Mouse (Mus musculus): ENCODE results near the gene Xaf1. TPM values are rescaled to one million over a fixed set of nuclear protein-coding genes. Genes with fewer than 3 reads are reported as not detected.
"Not testable (repeated sequence)": the region's sequence is repeated elsewhere in the genome, so short reads cannot be mapped to it uniquely, and the experiment has no call there.

The Xaf1 gene
- polyA plus RNA-seq, 1 experiment from 2014 or later: 2.0 TPM

DNA sequence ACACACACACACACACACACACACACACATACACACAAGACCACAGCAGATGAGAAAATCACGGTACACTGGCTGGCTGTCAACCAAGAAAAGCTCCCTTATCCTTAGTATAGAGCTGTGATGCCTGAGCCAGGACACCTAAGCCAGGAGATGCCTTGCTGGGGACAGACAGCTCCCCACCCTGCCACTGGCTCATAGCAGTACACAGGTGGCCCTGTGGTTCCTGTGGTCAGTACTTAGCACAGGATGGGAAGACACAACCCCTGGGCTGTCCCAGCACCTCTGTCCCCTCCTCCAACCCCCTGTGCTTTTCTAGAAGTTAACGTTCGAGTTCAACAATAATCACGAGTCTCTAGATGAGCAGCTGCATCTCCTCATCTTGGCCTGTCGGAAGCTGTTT, 16.6 kb downstream of the Xaf1 start:
- peaks cover 19% of the 10 kb centered on the region for H3K27me3 ChIP-seq (replicated peaks)
- H3K4me2 ChIP-seq: no peak overlapping the region
- H3K9me3 ChIP-seq: no peaks in the 10 kb centered on the region
- no peaks in the 10 kb centered on the region for H3K4me1 ChIP-seq
- no peak for ATAC-seq (replicated peaks)
- WGBS: 86% methylated on average over 5 of the region's 5 CpGs
- no peak overlapping the region for H3K27ac ChIP-seq
- no peak overlapping the region for H3K9ac ChIP-seq
- no peak overlapping the region for H3K4me3 ChIP-seq
- H3K36me3 ChIP-seq (replicated peaks): no peaks in the 10 kb centered on the region

DNA sequence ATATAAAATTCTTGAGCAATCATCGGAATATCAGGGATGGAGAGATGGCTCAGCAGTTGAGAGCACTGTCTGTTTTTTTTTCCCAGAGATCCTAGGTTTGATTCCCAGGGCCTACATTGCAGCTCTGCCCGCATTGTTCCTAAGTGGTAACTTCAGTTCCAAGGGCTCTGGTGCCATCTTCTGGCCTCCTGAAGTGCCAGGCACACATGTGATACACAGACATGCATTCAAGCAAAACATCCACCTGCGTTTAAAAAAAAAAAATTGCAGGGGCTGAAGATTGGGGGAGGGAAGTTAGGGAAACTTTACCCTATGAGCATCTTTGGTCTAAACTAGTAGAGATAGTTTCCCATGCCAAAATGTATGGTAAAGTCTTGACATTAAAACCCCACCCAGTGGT, 23.0 kb downstream of the Xaf1 start:
- H3K9me3 ChIP-seq: no peaks in the 10 kb centered on the region
- H3K36me3 ChIP-seq (replicated peaks): no peaks in the 10 kb centered on the region
- no peaks in the 10 kb centered on the region for H3K27me3 ChIP-seq (replicated peaks)
- WGBS: 67% methylated on average over 3 of the region's 3 CpGs
- ATAC-seq (replicated peaks): no peak
- no peak overlapping the region for H3K9ac ChIP-seq
- H3K27ac ChIP-seq: no peak overlapping the region
- H3K4me2 ChIP-seq: no peak overlapping the region
- no peaks in the 10 kb centered on the region for H3K4me1 ChIP-seq
- no peak overlapping the region for H3K4me3 ChIP-seq

DNA sequence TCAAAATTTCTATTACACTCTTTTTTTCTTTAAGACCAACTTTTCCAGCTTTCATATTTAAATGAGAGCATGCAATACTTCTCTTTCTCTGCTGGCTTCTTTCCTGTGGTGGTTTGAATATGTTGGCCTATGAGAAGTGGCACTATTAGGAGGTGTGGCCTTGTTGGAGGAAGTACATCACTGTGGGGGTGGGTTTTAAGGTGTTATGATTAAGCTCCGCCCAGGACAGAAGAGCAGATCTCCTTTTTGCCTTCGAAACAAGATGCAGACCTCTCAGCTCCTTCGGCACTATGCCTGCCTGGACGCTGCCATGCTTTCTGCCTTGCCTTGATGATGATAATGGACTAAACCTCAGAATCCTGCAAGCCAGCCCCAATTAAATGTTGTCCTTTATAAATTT, 24.3 kb downstream of the Xaf1 start:
- 85% methylated on average over 4 of the region's 4 CpGs for WGBS
- ATAC-seq (replicated peaks): no peak
- Histone ChIP-seq H3K9me3 (no peaks in the 10 kb centered on the region), H3K4me1 (no peaks in the 10 kb centered on the region), H3K9ac (no peak overlapping the region), H3K4me2 (no peak overlapping the region), H3K4me3 (no peak overlapping the region), H3K27ac (no peak overlapping the region), H3K36me3 (replicated peaks) (no peaks in the 10 kb centered on the region), H3K27me3 (replicated peaks) (no peaks in the 10 kb centered on the region)

DNA sequence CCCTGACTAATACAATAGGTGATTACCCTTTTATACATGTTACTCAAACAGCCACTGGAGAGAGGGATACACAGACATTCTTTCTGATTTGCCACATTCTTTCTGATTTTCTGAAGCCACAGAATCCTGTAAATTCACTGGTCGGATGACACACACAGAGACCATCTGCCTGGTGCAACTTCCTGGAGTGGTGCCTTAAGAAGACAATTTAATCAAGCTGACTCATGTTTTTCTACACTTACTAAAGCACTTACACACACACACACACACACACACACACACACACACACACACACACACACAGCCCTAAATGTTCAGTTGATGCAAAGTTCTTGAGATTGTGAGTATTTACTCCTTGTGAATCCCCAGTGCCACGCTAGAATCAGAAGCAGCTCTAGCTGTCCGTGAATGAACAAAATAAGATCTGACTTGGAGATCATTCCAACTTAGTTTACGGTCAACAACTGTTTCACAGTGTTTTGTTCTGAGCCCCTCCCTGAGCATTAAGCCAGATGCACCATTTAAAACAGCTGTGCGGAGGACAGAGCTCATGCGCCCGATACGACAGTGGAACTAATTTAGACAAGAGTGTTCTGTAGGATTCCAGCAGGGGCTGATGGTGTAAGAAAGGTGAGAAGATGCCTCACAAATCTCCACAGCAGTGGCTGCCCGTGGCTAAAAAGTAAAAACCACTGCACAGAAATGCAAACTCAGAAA, 31.7 kb downstream of the Xaf1 start:
- H3K9ac ChIP-seq: no peak overlapping the region
- H3K4me1 ChIP-seq: no peaks in the 10 kb centered on the region
- no peaks in the 10 kb centered on the region for H3K9me3 ChIP-seq
- no peak overlapping the region for H3K27ac ChIP-seq
- H3K4me3 ChIP-seq: no peak overlapping the region
- no peak for ATAC-seq (replicated peaks)
- WGBS: 67% methylated on average over 9 of the region's 9 CpGs
- H3K36me3 ChIP-seq (replicated peaks): no peaks in the 10 kb centered on the region
- no peaks in the 10 kb centered on the region for H3K27me3 ChIP-seq (replicated peaks)
- no peak overlapping the region for H3K4me2 ChIP-seq

DNA sequence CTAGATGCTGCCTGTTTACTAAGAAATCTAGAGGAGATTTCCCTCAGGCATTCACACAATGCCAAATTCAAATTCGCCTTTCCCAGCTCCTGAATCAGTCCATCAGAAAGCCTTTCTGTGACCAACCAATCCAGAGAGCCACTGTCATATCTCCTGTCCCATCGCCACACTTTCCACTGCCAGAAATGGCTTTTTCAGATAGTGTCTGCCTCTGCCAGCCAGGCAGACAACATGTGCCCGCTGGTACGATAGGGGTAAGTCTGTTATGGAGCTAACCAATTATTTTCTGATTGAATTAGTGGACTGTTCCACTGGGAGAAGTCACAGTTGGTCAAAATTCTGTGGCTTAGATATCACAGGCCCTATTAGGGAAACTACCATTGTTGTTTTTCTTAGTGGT, 33.2 kb downstream of the Xaf1 start:
- no peak overlapping the region for H3K27ac ChIP-seq
- H3K4me1 ChIP-seq: 0 out of 2 replicates have a peak, but pooled peaks cover 6% of the 10 kb centered on the region
- no peak overlapping the region for H3K9ac ChIP-seq
- H3K9me3 ChIP-seq: no peaks in the 10 kb centered on the region
- 79% methylated on average over 4 of the region's 4 CpGs for WGBS
- H3K4me2 ChIP-seq: no peak overlapping the region
- no peaks in the 10 kb centered on the region for H3K27me3 ChIP-seq (replicated peaks)
- ATAC-seq (replicated peaks): no peak
- H3K4me3 ChIP-seq: no peak overlapping the region
- no peaks in the 10 kb centered on the region for H3K36me3 ChIP-seq (replicated peaks)

DNA sequence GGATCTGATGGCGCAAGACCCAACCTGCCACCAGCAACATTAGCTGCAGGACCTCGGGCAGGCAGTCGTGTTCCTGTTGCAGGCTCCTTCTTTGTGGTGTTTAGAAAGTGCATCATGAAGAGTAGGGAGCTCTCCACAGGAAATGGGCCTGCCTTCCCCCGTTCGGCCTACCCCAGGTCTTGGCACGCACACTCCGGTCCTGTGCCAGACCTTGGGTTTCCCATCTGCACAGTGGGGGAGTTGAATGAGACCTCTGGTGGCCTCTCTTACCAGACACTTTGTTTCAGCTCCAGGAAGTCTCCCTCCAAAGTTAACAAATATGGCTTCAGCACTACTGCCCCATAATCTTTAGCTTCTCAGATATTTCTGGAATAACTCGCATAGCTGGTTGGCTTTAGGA, 35.3 kb downstream of the Xaf1 start:
- no peak overlapping the region for H3K9ac ChIP-seq
- no peak overlapping the region for H3K27ac ChIP-seq
- H3K4me3 ChIP-seq: no peak overlapping the region
- H3K36me3 ChIP-seq (replicated peaks): no peaks in the 10 kb centered on the region
- H3K4me2 ChIP-seq: no peak overlapping the region
- no peaks in the 10 kb centered on the region for H3K27me3 ChIP-seq (replicated peaks)
- no peak for ATAC-seq (replicated peaks)
- 0 out of 2 replicates have a peak, but pooled peaks cover 6% of the 10 kb centered on the region for H3K4me1 ChIP-seq
- WGBS: 92% methylated on average over 8 of the region's 8 CpGs
- H3K9me3 ChIP-seq: no peaks in the 10 kb centered on the region

DNA sequence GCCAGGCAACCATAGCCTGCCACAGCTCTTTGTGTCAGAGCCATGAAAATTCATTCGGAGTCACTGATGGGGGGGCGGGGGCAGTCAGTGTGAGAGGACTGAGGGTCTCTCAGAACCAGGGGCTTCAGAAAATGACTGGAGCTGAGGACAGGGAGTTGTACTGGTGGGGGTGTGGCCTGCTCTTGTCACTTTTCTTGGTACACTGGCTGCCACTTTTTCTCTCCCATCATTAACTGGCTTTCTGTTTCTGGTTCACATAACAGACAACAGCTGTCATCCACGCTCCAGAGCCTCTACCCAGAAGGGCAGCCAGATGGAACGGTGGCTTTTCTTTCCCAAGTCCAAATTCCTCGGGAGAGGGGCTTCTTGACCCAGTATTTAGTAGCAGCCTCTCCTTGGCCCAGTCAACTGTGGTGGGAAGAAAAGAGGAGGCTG, 37.0 kb downstream of the Xaf1 start:
- Histone ChIP-seq H3K36me3 (replicated peaks) (no peaks in the 10 kb centered on the region), H3K4me2 (no peak overlapping the region), H3K4me3 (no peak overlapping the region), H3K27ac (no peak overlapping the region), H3K9ac (no peak overlapping the region), H3K27me3 (replicated peaks) (no peaks in the 10 kb centered on the region), H3K9me3 (no peaks in the 10 kb centered on the region), H3K4me1 (peaks cover 8% of the 10 kb centered on the region; the same call in 1 of the 2 replicates)
- no peak for ATAC-seq (replicated peaks)
- 17% methylated on average over 5 of the region's 5 CpGs for WGBS

DNA sequence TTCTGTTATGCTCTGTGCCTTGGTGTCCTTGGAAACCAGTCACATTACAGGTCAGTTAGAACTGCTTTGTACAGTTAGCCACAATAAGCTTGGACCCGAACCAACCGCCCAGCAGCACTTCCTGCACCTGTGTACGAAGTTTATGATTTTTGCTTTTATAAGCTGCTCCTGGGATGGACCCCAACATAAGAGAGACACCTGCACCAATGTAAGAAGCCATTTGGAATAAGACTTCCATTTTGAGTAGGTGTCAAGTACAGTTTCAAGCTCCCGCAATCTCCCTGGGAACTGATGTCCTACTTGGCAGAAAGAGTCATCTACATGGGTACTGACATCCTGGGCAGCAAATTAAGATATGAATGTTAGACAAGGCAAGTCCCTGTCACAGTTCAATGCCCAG, 38.3 kb downstream of the Xaf1 start:
- Histone ChIP-seq H3K27me3 (replicated peaks) (no peaks in the 10 kb centered on the region), H3K9ac (no peak overlapping the region), H3K36me3 (replicated peaks) (no peaks in the 10 kb centered on the region), H3K4me3 (no peak overlapping the region), H3K4me1 (peaks cover 8% of the 10 kb centered on the region; the same call in 1 of the 2 replicates), H3K4me2 (no peak overlapping the region), H3K27ac (no peak overlapping the region), H3K9me3 (no peaks in the 10 kb centered on the region)
- no peak for ATAC-seq (replicated peaks)
- 74% methylated on average over 4 of the region's 4 CpGs for WGBS

DNA sequence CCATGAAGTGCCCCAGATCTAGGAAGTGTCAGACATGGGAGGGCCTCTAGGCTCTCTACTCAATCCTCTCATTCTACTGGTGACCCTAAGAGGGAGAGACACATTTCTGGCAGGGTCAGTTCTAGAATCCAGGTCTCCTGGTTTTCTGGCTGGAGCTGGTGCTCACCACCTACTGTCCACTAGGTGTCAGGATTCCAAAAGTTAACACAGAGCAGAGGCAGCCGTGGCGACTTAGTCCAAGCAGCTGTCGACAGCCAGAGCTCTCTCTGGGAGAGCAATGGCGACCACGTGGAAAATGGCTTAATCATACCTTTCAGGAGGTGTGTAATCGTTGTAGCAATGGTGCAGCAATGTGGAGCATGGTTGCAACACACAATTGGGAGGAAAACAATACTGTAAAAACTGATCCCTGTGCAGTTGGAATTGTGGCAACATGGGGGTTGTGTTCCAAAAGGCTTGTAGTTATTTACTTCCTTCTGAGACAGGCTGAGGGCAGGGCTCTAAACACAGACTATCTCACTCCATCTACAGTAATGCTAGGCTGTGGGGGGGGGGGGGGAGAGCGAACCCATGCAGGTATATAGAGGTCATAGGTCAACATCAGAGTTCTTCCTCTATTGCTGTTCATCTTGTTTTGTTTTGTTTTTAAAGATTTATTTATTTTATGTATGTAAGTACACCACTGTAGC, 41.3 kb downstream of the Xaf1 start:
- Histone ChIP-seq H3K4me3 (no peak overlapping the region), H3K4me1 (peaks cover 8% of the 10 kb centered on the region; the same call in 1 of the 2 replicates), H3K27me3 (replicated peaks) (no peaks in the 10 kb centered on the region), H3K27ac (no peak overlapping the region), H3K9ac (no peak overlapping the region), H3K9me3 (no peaks in the 10 kb centered on the region), H3K4me2 (peak overlapping the region; percentile 28; the same call in 1 of the 2 replicates), H3K36me3 (replicated peaks) (no peaks in the 10 kb centered on the region)
- ATAC-seq (replicated peaks): peak; percentile 85
- WGBS: 11% methylated on average over 7 of the region's 7 CpGs

DNA sequence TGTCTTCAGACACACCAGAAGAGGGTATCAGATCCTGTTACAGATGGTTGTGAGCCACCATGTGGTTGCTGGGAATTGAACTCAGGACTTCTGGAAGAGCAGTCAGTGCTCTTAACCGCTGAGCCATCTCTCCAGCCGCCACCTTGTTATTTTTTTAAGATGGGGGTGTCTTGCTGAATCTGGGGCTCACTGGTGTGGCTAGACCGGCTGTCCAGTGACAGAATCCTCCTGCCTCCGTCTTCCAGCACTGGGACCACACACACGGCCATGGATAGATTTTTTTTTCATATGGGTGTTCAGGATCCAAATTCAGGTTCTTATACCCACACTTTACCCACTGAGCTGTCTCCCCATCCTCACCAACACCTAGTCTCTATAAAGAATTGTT, 41.8 kb downstream of the Xaf1 start:
- H3K4me1 ChIP-seq; H3K9ac ChIP-seq; H3K9me3 ChIP-seq; H3K27ac ChIP-seq; H3K4me2 ChIP-seq; H3K36me3 ChIP-seq (replicated peaks); ATAC-seq (replicated peaks); H3K27me3 ChIP-seq (replicated peaks); H3K4me3 ChIP-seq: not testable (repeated sequence)
- WGBS: 89% methylated on average over 5 of the region's 5 CpGs

DNA sequence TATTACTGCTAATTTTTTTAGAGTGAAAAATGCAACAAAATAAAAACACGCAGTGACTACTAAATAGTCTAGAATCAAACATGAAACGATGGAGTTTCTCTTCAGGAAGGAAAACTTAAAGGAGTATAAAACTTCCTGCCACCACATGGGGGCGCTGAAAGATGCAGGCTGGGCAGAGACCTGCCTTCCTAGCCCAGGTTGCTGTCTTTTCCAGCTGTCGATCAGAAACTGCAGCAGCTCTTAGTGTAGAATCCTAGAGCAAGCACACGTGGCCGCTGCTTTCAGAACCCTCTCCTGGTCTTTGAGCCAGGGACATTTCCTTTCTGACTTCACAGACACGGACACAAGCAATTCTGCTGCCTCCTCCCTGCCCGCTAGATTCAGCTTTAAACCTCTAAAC, 42.5 kb downstream of the Xaf1 start:
- no peaks in the 10 kb centered on the region for H3K27me3 ChIP-seq (replicated peaks)
- H3K36me3 ChIP-seq (replicated peaks): no peaks in the 10 kb centered on the region
- WGBS: 23% methylated on average over 8 of the region's 8 CpGs
- ATAC-seq (replicated peaks): no peak; the same call in 1 of the 2 replicates
- no peak overlapping the region for H3K4me2 ChIP-seq
- H3K9me3 ChIP-seq: no peaks in the 10 kb centered on the region
- H3K9ac ChIP-seq: no peak overlapping the region
- H3K27ac ChIP-seq: no peak overlapping the region
- H3K4me3 ChIP-seq: no peak overlapping the region
- peaks cover 2% of the 10 kb centered on the region; the same call in 1 of the 2 replicates for H3K4me1 ChIP-seq

DNA sequence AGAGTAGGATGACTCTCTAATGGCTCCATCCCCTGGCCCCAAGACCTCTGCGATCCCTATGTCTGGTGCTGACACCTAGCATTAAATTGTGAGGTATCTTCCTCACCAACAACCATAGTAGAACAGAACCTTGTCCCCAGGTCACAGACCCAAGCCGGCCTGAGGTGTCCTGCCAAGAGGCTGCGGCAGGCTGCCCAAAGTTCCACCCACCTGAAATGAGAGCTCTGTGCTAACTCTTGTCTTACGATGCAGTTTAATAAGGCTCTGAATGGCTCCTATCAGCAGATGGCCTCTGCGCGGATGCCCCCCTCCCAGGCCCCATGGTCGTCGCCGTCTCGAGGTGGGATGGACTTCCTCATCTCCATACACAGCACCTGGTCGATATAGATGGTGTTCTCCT, 43.1 kb downstream of the Xaf1 start:
- 90% methylated on average over 11 of the region's 11 CpGs for WGBS
- H3K36me3 ChIP-seq (replicated peaks): no peaks in the 10 kb centered on the region
- H3K9me3 ChIP-seq: no peaks in the 10 kb centered on the region
- H3K4me3 ChIP-seq: no peak overlapping the region
- no peaks in the 10 kb centered on the region for H3K27me3 ChIP-seq (replicated peaks)
- H3K27ac ChIP-seq: no peak overlapping the region
- no peak overlapping the region for H3K4me2 ChIP-seq
- peaks cover 2% of the 10 kb centered on the region; the same call in 1 of the 2 replicates for H3K4me1 ChIP-seq
- no peak for ATAC-seq (replicated peaks)
- H3K9ac ChIP-seq: no peak overlapping the region

DNA sequence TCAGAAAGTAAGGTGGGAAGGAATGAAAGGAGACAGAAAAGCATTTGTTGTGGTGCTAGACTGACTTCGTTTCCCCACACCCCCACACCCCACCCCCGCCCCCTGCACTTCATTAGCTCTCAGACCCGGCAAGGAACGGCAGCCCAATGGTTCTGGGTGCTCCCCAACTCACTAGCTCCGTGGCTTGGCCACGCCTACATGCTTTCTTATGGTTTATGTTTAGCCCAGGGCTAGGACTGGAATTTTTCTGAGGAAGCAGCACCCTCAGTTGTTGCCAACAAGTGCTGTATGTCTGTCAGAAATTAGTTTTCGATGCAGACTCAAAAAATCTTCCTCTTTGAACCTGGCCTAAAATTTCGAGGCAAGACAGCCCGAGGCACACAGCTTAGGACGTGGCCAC, 47.1 kb downstream of the Xaf1 start:
- no peak overlapping the region for H3K9ac ChIP-seq
- no peaks in the 10 kb centered on the region for H3K9me3 ChIP-seq
- H3K4me3 ChIP-seq: no peak overlapping the region
- no peak overlapping the region for H3K27ac ChIP-seq
- no peak for ATAC-seq (replicated peaks)
- H3K36me3 ChIP-seq (replicated peaks): no peaks in the 10 kb centered on the region
- H3K4me2 ChIP-seq: no peak overlapping the region
- no peaks in the 10 kb centered on the region for H3K4me1 ChIP-seq
- WGBS: 69% methylated on average over 10 of the region's 10 CpGs
- H3K27me3 ChIP-seq (replicated peaks): no peaks in the 10 kb centered on the region
